Mouse (Mus musculus) myocyte (in vitro differentiated cells): ENCODE measurements around the gene Pak3.

ENCODE experiments used
- CEBPB ChIP-seq: IDR thresholded peaks from 2 replicates; pipeline ENCODE4 v1.6.1; 2011; ENCODE audit warnings: mild to moderate bottlenecking, moderate library complexity; ENCODE audit not compliant: poor library complexity, insufficient read depth, severe bottlenecking
- MYOG ChIP-seq, 3 experiments: IDR thresholded peaks; one replicate each; pipeline ENCODE4 v1.6.1; 2011; ENCODE audit warnings: control low read depth in 2 of 3, low read depth in 2 of 3, mild to moderate bottlenecking in 2 of 3; ENCODE audit not compliant: insufficient read length in 2 of 3, control insufficient read depth in 1 of 3, insufficient read depth in 1 of 3
- POLR2A ChIP-seq: IDR thresholded peaks from one replicate; pipeline ENCODE4 v1.6.1; 2011; ENCODE audit warnings: low read depth, mild to moderate bottlenecking, control low read depth, moderate library complexity; ENCODE audit not compliant: insufficient read length

- no peak for TF ChIP-seq CEBPB
- TF ChIP-seq POLR2A, result no peak
- no peak for TF ChIP-seq MYOG (IDR thresholded peaks at IDR 0.05; ENCODE audit: control insufficient read depth in 1 of 3, insufficient read depth in 1 of 3, insufficient read length in 2 of 3, low read depth in 2 of 3)
Observed at GRCm38 (mm10) chrX:143579925-143580324, 61.5 kb downstream of the Pak3 start.
